Comparison of ENCODE assay signal across 8 mouse cellular contexts in the genomic region with DNA sequence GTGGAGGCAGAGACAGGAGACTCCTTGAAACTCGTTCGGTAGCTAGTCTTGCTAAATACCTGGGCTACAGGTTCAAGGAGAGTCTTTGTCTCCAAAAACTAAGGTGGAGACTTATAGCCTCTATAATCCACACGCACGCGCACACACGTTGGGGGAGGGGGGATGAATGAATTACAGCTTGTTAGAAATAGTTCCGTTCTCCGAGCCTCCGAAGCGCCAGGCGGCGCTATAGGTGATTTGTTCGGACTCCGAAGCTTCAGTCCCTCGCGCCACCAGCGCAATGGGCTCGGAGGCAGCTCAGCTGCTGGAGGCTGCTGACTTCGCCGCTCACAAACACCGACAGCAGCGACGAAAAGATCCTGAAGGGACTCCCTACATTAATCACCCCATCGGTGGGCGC. TPM values are rescaled to one million over a fixed set of nuclear protein-coding genes. Genes with fewer than 3 reads are reported as not detected.
DNase-seq lines count a peak whose midpoint lies in the region; ATAC-seq lines count a peak whose summit lies in the region.

Gene Hddc3, plus strand, starts transcription at position 247 of the 400 bp plus-strand sequence.

- no peaks in the 10 kb centered on the region for H3K27me3 ChIP-seq in heart, embryonic 13.5 days (replicated peaks)
- no peaks in the 10 kb centered on the region for H3K27me3 ChIP-seq in liver, embryonic 12.5 days (replicated peaks)
- no peaks in the 10 kb centered on the region for H3K27me3 ChIP-seq in stomach, embryonic 15.5 days (replicated peaks)

- under 1% methylated on average over 25 of the region's 25 CpGs for WGBS in heart, embryonic 13.5 days
- WGBS in liver, embryonic 12.5 days (ENCODE audit: insufficient replicate concordance), result 1% methylated on average over 25 of the region's 25 CpGs
- under 1% methylated on average over 25 of the region's 25 CpGs for WGBS in stomach, embryonic 15.5 days

- no peak for ATAC-seq in heart, embryonic 13.5 days (ENCODE audit: extremely low read depth, insufficient number of reproducible peaks, low FRiP score, low TSS enrichment)
- peak; percentile 14; the same call in 1 of the 2 replicates for ATAC-seq in liver, embryonic 12.5 days
- peak; percentile 11; the same call in 1 of the 2 replicates for ATAC-seq in stomach, embryonic 15.5 days (ENCODE audit: insufficient read depth, low FRiP score, low read depth)

- DNase-seq in CD4-positive, CD25-positive, alpha-beta regulatory T cell, adult 2 months (ENCODE audit: low read depth, low spot score), result peak; percentile 97
- DNase-seq in fat pad, adult 2 months (ENCODE audit: extremely low read depth, low read depth, low spot score), result peak; percentile 93
- peak; percentile 98 for DNase-seq in kidney, postnatal 10 days
- DNase-seq in natural killer cell, adult 2 months (ENCODE audit: low spot score in 2 of 2), result peak; percentile 89 to 94

- peak within 1 kb of the TSS; percentile 66 for H3K4me3 ChIP-seq in brown adipose tissue, adult 24 weeks (ENCODE audit: insufficient read depth, low read depth, low read length)
- peak within 1 kb of the TSS; percentile 60 for H3K4me3 ChIP-seq in heart, embryonic 13.5 days
- H3K4me3 ChIP-seq in liver, embryonic 12.5 days, result peak within 1 kb of the TSS; percentile 66
- H3K4me3 ChIP-seq in stomach, embryonic 15.5 days (replicated peaks), result peak within 1 kb of the TSS; percentile 55

- H3K9me3 ChIP-seq in heart, embryonic 13.5 days, result no peaks in the 10 kb centered on the region
- no peaks in the 10 kb centered on the region for H3K9me3 ChIP-seq in liver, embryonic 12.5 days (replicated peaks)
- no peaks in the 10 kb centered on the region for H3K9me3 ChIP-seq in stomach, embryonic 15.5 days

- peak within 1 kb of the TSS; percentile 91 for H3K4me2 ChIP-seq in heart, embryonic 13.5 days
- peak within 1 kb of the TSS; percentile 73 for H3K4me2 ChIP-seq in liver, embryonic 12.5 days
- peak within 1 kb of the TSS; percentile 85 for H3K4me2 ChIP-seq in stomach, embryonic 15.5 days

- peaks cover 11% of the 10 kb centered on the region for H3K4me1 ChIP-seq in brown adipose tissue, adult 24 weeks (ENCODE audit: control insufficient read depth, insufficient read depth, insufficient read length, low read length)
- H3K4me1 ChIP-seq in heart, embryonic 13.5 days, result peaks cover 62% of the 10 kb centered on the region
- peaks cover 55% of the 10 kb centered on the region for H3K4me1 ChIP-seq in liver, embryonic 12.5 days
- peaks cover 35% of the 10 kb centered on the region for H3K4me1 ChIP-seq in stomach, embryonic 15.5 days

- peak within 1 kb of the TSS; percentile 66 for H3K27ac ChIP-seq in brown adipose tissue, adult 24 weeks (replicated peaks; ENCODE audit: low read depth, low read length)
- H3K27ac ChIP-seq in heart, embryonic 13.5 days (replicated peaks), result peak within 1 kb of the TSS; percentile 76
- H3K27ac ChIP-seq in liver, embryonic 12.5 days, result peak within 1 kb of the TSS; percentile 70
- H3K27ac ChIP-seq in stomach, embryonic 15.5 days, result peak within 1 kb of the TSS; percentile 44; the same call in 1 of the 2 replicates

- peak within 1 kb of the TSS; percentile 92 for H3K9ac ChIP-seq in heart, embryonic 13.5 days
- peak within 1 kb of the TSS; percentile 76 for H3K9ac ChIP-seq in liver, embryonic 12.5 days
- peak within 1 kb of the TSS; percentile 78 for H3K9ac ChIP-seq in stomach, embryonic 15.5 days

- peaks cover 5% of the 10 kb centered on the region; the same call in 1 of the 2 replicates for H3K36me3 ChIP-seq in heart, embryonic 13.5 days
- H3K36me3 ChIP-seq in liver, embryonic 12.5 days, result peaks cover 9% of the 10 kb centered on the region
- H3K36me3 ChIP-seq in stomach, embryonic 15.5 days, result no peaks in the 10 kb centered on the region

RNA-seq across cellular contexts. Expression of gene Hddc3, which starts in this region (rescaled TPM):
- 35.2 and 35.6 TPM in 2 replicates for polyA plus RNA-seq in brown adipose tissue, adult 24 weeks (2012; ENCODE audit: insufficient read depth, insufficient read length, missing spikeins)
- polyA plus RNA-seq in heart, embryonic 13.5 days (2015; fragmentation: Nextera tagmentation; extraction: Ambion mirVana), result 14.5 and 16.5 TPM in 2 replicates
- 5.1 and 6.8 TPM in 2 replicates for polyA plus RNA-seq in liver, embryonic 12.5 days (2016; fragmentation: Nextera tagmentation; extraction: Ambion mirVana)
- polyA plus RNA-seq in stomach, embryonic 15.5 days (2015; fragmentation: Nextera tagmentation; extraction: Ambion mirVana), result 16.4 and 20.1 TPM in 2 replicates
